Mouse (Mus musculus) liver, embryonic 14.5 days (tissue): ENCODE measurements around the gene Gm1123. TPM values are rescaled to one million over a fixed set of nuclear protein-coding genes. Genes with fewer than 3 reads are reported as not detected.

ENCODE experiments used
- ATAC-seq: fragments of 200-750 bp; cut with Nextera tagmentation; 2 replicates; pipeline ENCODE4 v1.8.0; 2017; ENCODE audit warnings: moderate number of reproducible peaks, mild to moderate bottlenecking, moderate library complexity; ENCODE audit not compliant: insufficient read depth
- DNase-seq, 3 experiments: peaks; one replicate each; pipeline ENCODE4 v3.0.0-alpha.2; 2012 to 2013; ENCODE audit warnings: low read depth in 3 of 3, low spot score in 3 of 3
- H3K27ac ChIP-seq: fragments of 300-500 bp; sonication (generic); 2 replicates; pipeline ENCODE4 v1.5.1; 2014; ENCODE audit warnings: moderate library complexity, mild to moderate bottlenecking, control low read depth, inconsistent platforms
- H3K27me3 ChIP-seq: fragments of 300-500 bp; sonication (generic); 2 replicates; pipeline ENCODE4 v1.6.1; 2014; ENCODE audit warnings: mild to moderate bottlenecking, low read length, moderate library complexity; ENCODE audit not compliant: control insufficient read depth, insufficient read depth
- H3K36me3 ChIP-seq: fragments of 300-500 bp; sonication (generic); replicated peaks from 2 replicates; pipeline ENCODE4 v1.6.1; 2014; ENCODE audit warnings: low read depth; ENCODE audit not compliant: control insufficient read depth, insufficient read depth
- H3K4me1 ChIP-seq, 2 experiments: fragments of 200-500 bp in 1 of 2; fragments of 300-500 bp in 1 of 2; sonication (generic) in 1 of 2; replicated peaks; 2 replicates each; pipeline ENCODE4 v1.6.1; 2012 to 2014; ENCODE audit warnings: antibody characterized with exemption in 1 of 2, inconsistent platforms in 1 of 2, low read length in 1 of 2; ENCODE audit not compliant: control insufficient read depth in 2 of 2, insufficient read depth in 2 of 2
- H3K4me2 ChIP-seq: fragments of 300-500 bp; sonication (generic); 2 replicates; pipeline ENCODE4 v1.6.1; 2014; ENCODE audit warnings: low read depth, mild to moderate bottlenecking, control low read depth, moderate library complexity
- H3K4me3 ChIP-seq, 2 experiments: fragments of 200-500 bp in 1 of 2; fragments of 300-500 bp in 1 of 2; sonication (generic) in 1 of 2; 2 replicates each; pipeline ENCODE4 v1.5.1; 2012 to 2014; ENCODE audit warnings: low read depth in 2 of 2, low read length in 2 of 2, mild to moderate bottlenecking in 2 of 2, control low read depth in 1 of 2, inconsistent platforms in 1 of 2, moderate library complexity in 1 of 2; ENCODE audit not compliant: insufficient read depth in 1 of 2
- H3K9ac ChIP-seq: fragments of 300-500 bp; sonication (generic); replicated peaks from 2 replicates; pipeline ENCODE4 v1.6.1; 2014; ENCODE audit warnings: mild to moderate bottlenecking, control low read depth, moderate library complexity
- H3K9me3 ChIP-seq: fragments of 300-500 bp; sonication (generic); 2 replicates; pipeline ENCODE4 v1.6.1; 2016; ENCODE audit warnings: low read length, mixed read lengths; ENCODE audit not compliant: control insufficient read depth
- CTCF ChIP-seq: IDR thresholded peaks from 2 replicates; pipeline ENCODE4 v1.5.1; 2016; ENCODE audit warnings: antibody characterized with exemption, low read depth, control low read depth
- EP300 ChIP-seq: IDR thresholded peaks from 2 replicates; pipeline ENCODE4 v1.6.1; 2016; ENCODE audit warnings: antibody characterized with exemption, low read depth
- WGBS: fragments of 180-500 bp; shearing (Covaris S2); extraction: QIAGEN DNeasy Blood & Tissue Kit; methylation state at CpG from one replicate; pipeline ENCODE4 v1.1.7; 2014; ENCODE audit not compliant: insufficient replicate concordance; 5-methylcytosine and 5-hydroxymethylcytosine counted together
- polyA plus RNA-seq, 2 experiments: library from polyadenylated mRNA; depleted of rRNA in 1 of 2; stranded (reverse) in 1 of 2; unstranded in 1 of 2; fragments of >200 nt; fragmentation: Nextera tagmentation in 1 of 2; extraction: Ambion mirVana in 1 of 2; gene quantifications; 2 replicates each; pipeline versions ENCODE4 v1.2.1 to v1.2.3; 2012 to 2014

Gene Gm1123
- polyA plus RNA-seq, 2 experiments = 0.03 TPM; not detected in 1

GRCm38 (mm10) chr9:98999881-99000339 is 35.6 kb downstream of the Gm1123 start:
- no peaks in the 10 kb centered on the region for H3K27me3 ChIP-seq
- no peak overlapping the region for H3K4me2 ChIP-seq
- WGBS = 43% methylated on average over 9 of the region's 9 CpGs
- H3K36me3 ChIP-seq = no peaks in the 10 kb centered on the region
- no peak overlapping the region for H3K27ac ChIP-seq
- no peak for ATAC-seq
- H3K9ac ChIP-seq = no peak overlapping the region
- no peaks in the 10 kb centered on the region for H3K9me3 ChIP-seq
- H3K4me3 ChIP-seq = no peak overlapping the region
- no peak for DNase-seq
- H3K4me1 ChIP-seq = no peaks in the 10 kb centered on the region
- TF ChIP-seq CTCF (no peak), EP300 (no peak)

GRCm38 (mm10) chr9:98994103-98994502 is 41.4 kb downstream of the Gm1123 start:
- Histone ChIP-seq H3K4me2 (no peak overlapping the region), H3K27ac (no peak overlapping the region), H3K4me1 (no peaks in the 10 kb centered on the region), H3K36me3 (no peaks in the 10 kb centered on the region), H3K27me3 (no peaks in the 10 kb centered on the region), H3K9ac (no peak overlapping the region), H3K9me3 (no peaks in the 10 kb centered on the region), H3K4me3 (no peak overlapping the region)
- DNase-seq (no peak), ATAC-seq (no peak)
- no peak for TF ChIP-seq CTCF
- TF ChIP-seq EP300 = no peak
- WGBS = 85% methylated on average over 4 of the region's 4 CpGs

- peaks cover 4 to 5% of the 10 kb centered on the region in 2 experiments for H3K4me1 ChIP-seq
- no peaks in the 10 kb centered on the region for H3K9me3 ChIP-seq
- H3K36me3 ChIP-seq = no peaks in the 10 kb centered on the region
- H3K9ac ChIP-seq = peak overlapping the region; percentile 75
- H3K4me2 ChIP-seq = peak overlapping the region; percentile 99
- 28% methylated on average over 9 of the region's 9 CpGs for WGBS
- H3K27ac ChIP-seq = no peak overlapping the region
- DNase-seq (peak in 1 of 3 experiments; percentile 39), ATAC-seq (no peak)
- no peak for TF ChIP-seq CTCF
- no peak for TF ChIP-seq EP300
- H3K27me3 ChIP-seq = peaks cover 6% of the 10 kb centered on the region
- peak overlapping the region; percentile 59 to 79; a peak in 3 of 4 replicates for H3K4me3 ChIP-seq
Observed at GRCm38 (mm10) chr9:98987131-98987530, 48.4 kb downstream of the Gm1123 start.

GRCm38 (mm10) chr9:98986476-98987096 is 48.9 kb downstream of the Gm1123 start:
- Histone ChIP-seq H3K4me3 (peak overlapping the region; percentile 59 to 79), H3K9me3 (no peaks in the 10 kb centered on the region), H3K4me2 (peak overlapping the region; percentile 99), H3K27ac (no peak overlapping the region), H3K9ac (peak overlapping the region; percentile 75), H3K27me3 (peaks cover 6% of the 10 kb centered on the region), H3K36me3 (no peaks in the 10 kb centered on the region), H3K4me1 (peaks cover 4 to 5% of the 10 kb centered on the region in 2 experiments)
- TF ChIP-seq EP300 = no peak
- no peak for TF ChIP-seq CTCF
- ATAC-seq = peak; percentile 27
- DNase-seq = peak in 1 of 3 experiments; percentile 28
- under 1% methylated on average over 50 of the region's 50 CpGs for WGBS

GRCm38 (mm10) chr9:98985800-98986475 is 49.6 kb downstream of the Gm1123 start, which contains the start of gene Faim:
Gene Faim, plus strand, starts transcription at chr9:98986373.
- Histone ChIP-seq H3K27me3 (peaks cover 6% of the 10 kb centered on the region), H3K27ac (no peak within 1 kb of the TSS), H3K4me1 (peaks cover 4 to 5% of the 10 kb centered on the region in 2 experiments), H3K36me3 (no peaks in the 10 kb centered on the region), H3K4me3 (peak within 1 kb of the TSS; percentile 70 to 79), H3K4me2 (peak within 1 kb of the TSS; percentile 99), H3K9me3 (no peaks in the 10 kb centered on the region), H3K9ac (peak within 1 kb of the TSS; percentile 75)
- ATAC-seq = peak; percentile 100
- TF ChIP-seq CTCF (peak; percentile 43; the same call in 1 of the 2 replicates), EP300 (no peak)
- peak; percentile 94 to 97 (median 95) for DNase-seq
- 2% methylated on average over 45 of the region's 45 CpGs for WGBS
